Mouse (Mus musculus) urinary bladder, postnatal 25 days (tissue): ENCODE measurements around the gene Usp2.

Experiments used
- DNase-seq: peaks from one replicate; pipeline ENCODE4 v3.0.0; 2022; ENCODE audit warnings: low spot score

Usp2 gene

GRCm38 (mm10) chr9:44075996-44076763 is 9.4 kb downstream of the Usp2 start:
- no peak for DNase-seq

GRCm38 (mm10) chr9:44076764-44077120 is 9.9 kb downstream of the Usp2 start:
- peak; percentile 62 for DNase-seq

DNA sequence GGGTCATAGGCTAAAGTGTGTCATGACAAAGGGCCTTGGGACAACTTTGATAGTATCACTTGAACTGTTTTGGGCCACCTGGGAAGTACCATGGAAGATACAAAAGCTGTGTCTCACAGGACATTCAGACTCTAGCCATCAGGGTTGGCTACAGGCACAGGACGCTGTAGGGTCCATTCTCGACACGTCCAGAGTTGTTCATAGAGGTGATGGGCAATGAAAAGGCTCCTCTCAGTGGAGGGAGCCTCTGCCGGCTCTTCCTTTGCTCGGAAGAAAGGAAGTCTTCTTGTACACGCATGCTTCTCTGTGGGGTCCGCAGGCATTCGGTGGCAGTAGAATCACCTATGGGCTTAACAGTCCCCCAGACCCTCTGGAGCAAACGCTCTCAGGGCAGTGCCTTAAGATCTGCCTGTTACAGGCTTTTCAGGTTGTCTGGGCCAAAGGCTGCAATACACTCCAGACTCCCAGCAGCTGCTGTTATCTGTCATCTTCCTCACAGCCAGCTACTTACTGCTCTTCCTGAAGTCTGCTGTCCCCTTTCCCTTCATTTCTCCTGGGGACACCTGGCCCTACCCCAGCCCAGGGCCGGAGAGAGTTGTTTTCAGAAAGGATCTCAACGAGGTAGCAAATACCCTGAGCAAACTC is 10.6 kb downstream of the Usp2 start:
- no peak for DNase-seq

DNA sequence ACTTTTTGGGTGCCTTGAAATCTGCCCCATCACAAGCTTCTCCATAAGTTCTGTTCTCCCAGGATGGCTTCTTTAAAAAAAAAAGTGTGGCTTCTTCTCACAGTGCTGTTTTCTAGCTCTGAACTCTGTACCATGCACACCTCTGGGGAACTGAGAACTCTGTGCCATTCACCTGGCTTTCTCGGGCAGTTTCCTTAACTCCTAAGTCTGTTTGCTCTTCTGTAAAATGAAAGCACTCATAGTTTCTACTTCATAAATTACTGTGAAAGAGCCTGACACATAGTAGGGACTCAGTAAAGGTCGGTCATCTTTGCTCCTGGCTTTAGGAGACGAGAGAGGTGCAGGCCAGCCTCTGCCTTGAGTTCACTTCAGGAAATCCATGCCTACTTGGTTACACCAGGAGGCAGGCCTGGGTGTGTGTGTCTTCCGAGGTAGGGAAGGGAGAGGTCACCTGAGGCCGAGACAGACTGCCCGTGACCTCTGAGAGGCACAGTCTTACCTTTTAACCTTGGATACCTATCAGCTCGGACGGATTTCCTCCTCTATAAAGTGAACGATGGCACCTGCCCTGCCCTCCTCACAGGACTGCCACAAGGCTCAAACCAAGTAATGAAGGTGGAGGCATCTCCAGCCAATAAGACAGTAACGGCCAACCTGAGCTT is 11.4 kb downstream of the Usp2 start:
- no peak for DNase-seq

DNA sequence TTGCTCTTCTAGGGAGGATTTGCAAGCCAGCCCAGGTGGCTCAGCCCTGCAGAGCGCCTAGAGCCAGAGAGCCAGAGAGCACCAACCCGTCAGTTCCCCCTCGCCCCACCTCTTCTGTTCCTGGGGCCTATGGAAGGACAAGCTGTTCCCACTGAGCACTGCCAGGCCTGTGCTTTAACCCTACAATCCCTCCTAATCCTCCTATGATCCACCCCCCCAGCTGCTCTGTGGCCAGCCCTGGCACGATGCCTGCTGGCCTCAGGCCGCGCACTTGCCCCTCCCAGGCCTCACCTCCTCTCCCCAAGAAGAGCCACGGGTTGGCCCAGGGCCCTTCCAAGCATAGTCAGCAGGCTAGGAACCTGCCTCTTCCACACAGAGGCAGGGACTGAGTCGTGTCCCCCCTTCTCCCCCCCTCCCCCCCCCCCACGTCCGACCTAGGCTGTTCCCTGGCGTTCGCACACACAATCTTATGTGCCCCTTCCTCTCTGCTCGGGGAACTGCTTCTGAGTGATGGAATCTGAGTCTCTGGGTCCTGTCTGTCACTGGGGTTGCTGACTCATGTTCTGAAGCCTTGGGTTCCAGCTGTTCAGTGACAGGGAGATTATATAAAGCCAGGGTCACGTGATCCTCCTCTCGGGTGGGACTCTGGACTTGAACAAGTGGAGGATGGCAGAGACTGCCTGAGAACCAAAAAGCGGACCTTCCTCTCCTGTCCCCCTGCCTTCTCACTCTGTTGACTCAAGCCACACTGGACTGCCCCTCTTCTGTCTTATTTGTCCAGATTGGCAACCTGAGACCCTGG is 12.3 kb downstream of the Usp2 start:
- peak; percentile 69 for DNase-seq

- DNase-seq = no peak
Measured at GRCm38 (mm10) chr9:44079997-44080780, 13.4 kb downstream of the Usp2 start.

- no peak for DNase-seq
Measured at GRCm38 (mm10) chr9:44080953-44081352, 14.1 kb downstream of the Usp2 start.

DNA sequence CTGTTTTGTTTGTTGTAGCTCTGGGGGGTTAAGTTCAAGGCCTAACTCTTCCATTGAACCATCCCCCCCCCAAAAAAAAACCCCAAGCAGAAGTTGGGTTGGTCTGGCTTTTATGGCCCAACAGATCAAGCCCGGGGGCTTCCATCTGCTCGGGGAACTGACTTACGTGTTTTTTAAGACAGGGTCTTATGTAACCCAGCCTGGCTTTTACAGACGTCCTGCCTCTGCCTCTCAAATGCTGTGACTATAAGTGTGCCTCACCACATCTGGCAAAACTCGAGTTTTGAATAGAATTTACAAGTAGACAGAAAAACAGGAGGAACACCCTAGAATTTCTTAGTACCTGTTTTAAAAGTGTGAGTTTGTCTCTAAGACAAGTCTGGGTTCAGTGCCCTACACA is 14.8 kb downstream of the Usp2 start:
- DNase-seq = no peak

GRCm38 (mm10) chr9:44082266-44082665 is 15.4 kb downstream of the Usp2 start:
- no peak for DNase-seq

DNA sequence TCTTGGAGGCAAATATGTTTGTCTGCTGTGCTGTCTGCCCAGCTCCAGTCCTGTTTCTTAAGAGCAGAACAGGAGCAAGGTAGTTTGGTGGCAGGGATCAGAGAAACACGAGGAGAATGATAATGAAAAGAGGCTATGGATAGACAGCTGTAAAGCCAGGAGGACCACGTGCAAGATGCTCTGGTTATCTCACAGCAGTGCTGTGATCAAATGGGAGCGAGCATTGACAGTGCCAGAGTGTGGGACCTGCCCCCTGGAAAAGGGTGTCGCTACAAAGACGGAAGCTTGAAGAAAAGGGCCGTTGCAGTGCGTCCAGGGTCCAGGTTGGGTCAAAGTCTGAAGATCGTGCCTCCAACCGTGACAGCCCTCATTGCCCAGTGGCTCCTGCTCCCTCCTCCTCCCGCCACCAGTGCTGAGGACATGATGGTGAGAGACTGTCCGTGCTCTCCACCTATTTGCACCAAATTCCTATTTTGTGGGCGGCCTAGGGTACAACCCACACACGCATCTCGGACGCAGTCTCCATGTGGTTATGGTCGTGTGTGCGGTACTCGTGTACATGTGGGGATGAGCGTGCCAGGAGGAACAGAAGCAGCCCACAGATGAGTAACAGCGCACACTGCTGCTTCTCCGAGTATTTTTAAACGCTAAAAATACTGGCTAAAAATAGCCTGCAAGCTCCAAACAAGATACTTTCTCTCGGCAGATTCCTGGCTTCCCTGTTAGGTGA is 16.7 kb downstream of the Usp2 start:
- DNase-seq = no peak

DNA sequence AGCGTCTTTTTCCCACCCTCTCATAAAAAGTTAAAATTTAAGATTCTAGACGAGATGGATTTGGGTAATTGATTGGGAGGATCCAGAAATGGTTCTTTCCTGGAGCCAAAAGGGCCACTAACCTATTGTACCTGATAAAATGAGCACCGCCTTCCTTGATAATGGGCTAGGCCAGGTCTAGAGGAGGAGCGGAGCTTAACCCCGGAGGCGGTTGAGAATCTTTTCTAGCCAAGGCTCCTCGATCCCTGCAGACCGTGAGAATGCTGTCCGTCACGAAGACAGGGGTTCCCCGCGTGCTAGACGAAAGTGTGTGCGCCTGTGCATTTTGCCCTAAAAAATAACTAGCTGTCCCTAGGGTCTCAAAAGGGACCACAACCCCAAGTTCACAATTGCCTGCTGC is 17.4 kb downstream of the Usp2 start:
- DNase-seq = no peak

GRCm38 (mm10) chr9:44084659-44085229 is 17.9 kb downstream of the Usp2 start:
- peak; percentile 96 for DNase-seq

GRCm38 (mm10) chr9:44085276-44085675 is 18.5 kb downstream of the Usp2 start:
- DNase-seq = no peak

GRCm38 (mm10) chr9:44085741-44086665 is 19.2 kb downstream of the Usp2 start:
- no peak for DNase-seq

DNA sequence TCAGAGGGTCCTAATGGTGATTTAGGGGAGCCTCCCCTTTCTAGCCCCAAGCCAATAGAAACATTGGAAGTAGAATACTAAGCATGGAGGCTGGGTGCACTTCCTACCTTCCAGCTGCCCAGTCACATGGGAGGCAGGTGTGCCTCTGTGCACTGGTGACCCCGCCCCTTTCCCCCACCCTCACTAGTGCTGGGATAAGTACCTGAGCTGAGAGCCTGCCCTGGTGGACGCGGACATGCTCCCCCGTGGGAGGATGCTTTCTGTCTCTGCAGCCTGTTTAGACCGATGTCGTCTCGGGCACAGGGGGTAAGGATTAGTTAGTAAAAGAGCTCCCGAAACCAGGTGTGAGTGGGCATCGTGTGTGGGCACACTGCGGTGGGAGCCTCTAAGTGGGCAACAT is 20.1 kb downstream of the Usp2 start:
- no peak for DNase-seq

GRCm38 (mm10) chr9:44087761-44088455 is 21.1 kb downstream of the Usp2 start:
- no peak for DNase-seq

DNA sequence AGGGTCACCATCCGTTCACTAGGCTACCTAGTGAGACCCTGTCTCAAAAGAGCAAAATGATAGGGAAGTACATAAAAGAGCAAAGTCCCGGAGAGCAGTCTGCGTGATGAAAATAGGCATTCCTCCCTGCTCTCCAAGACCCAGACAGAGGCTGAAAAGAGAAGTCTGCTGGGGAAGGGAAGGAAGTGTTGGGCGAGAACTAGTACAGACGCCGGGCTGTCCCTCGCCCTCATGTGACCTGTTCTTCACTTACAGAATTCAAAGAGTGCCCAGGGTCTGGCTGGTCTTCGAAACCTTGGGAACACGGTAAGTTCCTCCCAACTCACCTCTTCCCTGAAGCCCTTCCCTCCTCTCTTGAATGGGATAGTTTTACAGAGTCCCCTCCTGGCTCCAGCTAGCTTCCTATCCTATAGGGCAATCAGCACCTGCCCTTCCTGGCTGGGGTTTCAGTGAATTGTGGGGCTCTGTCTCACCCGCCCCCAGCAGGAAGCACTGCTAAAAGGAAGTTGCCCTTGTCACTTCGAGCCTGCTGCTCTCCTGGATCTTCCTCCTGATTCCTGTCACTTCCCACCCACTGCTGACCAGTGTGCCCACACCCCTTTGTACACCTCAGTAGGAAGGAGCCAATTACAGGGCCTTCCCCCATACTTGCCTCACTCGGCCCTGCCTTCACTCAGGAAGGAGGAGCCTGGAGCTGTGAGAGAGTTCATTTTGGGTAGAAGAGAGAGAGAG is 22.2 kb downstream of the Usp2 start:
- DNase-seq = no peak
